Mouse (Mus musculus) G1E-ER4 (cell line): ENCODE measurements around the gene Tomm22. TPM values are rescaled to one million over a fixed set of nuclear protein-coding genes. Genes with fewer than 3 reads are reported as not detected.

Experiments
- GATA1 ChIP-seq: IDR thresholded peaks from one replicate; pipeline ENCODE4 v1.8.0; 2012; ENCODE audit warnings: low read length, inconsistent platforms
- polyA plus RNA-seq: library from polyadenylated mRNA; stranded (reverse); fragments of >175 nt; gene quantifications from 2 replicates; pipeline ENCODE4 v1.2.3, GENCODE M21; 2012

Gene Tomm22
- polyA plus RNA-seq = 168 and 172 TPM in 2 replicates

DNA sequence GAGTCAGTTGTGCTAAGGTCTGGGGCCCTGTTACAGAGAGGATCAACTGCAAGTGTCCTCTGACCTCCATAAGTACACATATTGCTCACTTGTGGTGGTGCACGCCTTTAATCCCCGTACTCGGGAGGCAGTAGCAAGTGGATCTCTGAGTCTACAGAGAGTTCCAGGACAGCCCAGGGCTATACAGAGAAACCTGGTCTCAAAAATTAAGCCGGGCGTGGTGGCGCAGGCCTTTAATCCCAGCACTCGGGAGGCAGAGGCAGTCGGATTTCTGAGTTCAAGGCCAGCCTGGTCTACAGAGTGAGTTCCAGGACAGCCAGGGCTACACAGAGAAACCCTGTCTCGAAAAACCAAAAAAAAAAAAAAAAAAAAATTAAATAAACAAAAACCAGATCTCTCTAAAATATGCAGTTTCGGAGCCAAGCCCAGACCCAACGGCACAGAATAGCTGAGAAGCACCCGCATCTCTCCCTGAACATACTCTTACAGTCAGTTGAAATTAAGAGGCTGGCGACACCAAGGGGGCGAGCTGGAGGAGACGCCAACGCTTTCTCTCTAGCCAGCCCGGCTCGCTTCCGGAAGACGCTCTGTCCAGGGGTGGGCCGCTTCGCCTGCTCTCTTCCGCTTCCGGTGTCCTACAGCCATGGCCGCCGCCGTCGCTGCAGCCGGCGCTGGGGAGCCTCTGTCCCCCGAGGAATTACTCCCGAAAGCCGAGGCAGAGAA is at the start of gene Tomm22:
TSS of gene Tomm22 (plus strand) at position 613 of the 723 bp plus-strand sequence.
- TF ChIP-seq GATA1 = no peak

GRCm38 (mm10) chr15:79630471-79630870 is 40.2 kb upstream of the Tomm22 start:
- TF ChIP-seq GATA1 = no peak

GRCm38 (mm10) chr15:79641135-79641817 is 29.4 kb upstream of the Tomm22 start:
- TF ChIP-seq GATA1 = no peak

GRCm38 (mm10) chr15:79645483-79645882 is 25.2 kb upstream of the Tomm22 start:
- TF ChIP-seq GATA1 = no peak

DNA sequence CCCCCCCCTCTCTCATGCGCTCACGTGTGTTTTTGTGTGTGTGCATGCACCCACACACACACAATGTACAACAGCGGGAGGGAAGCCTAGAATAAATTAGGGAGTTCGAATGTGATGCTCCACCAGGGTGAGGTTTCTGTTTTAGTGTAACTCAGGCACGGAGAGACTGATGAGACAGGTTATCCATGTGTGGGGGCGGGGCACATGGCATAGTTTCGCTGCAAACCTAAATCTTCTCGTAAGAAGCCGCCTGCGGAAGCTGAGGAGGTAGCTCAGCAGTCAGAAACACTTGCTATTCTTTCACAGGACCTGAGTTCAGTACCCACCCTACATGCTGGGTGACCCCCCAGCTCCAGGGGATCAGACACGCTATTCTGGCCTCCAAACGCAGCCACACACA is 22.5 kb upstream of the Tomm22 start:
- no peak for TF ChIP-seq GATA1

GRCm38 (mm10) chr15:79650569-79650968 is 20.1 kb upstream of the Tomm22 start:
- no peak for TF ChIP-seq GATA1

DNA sequence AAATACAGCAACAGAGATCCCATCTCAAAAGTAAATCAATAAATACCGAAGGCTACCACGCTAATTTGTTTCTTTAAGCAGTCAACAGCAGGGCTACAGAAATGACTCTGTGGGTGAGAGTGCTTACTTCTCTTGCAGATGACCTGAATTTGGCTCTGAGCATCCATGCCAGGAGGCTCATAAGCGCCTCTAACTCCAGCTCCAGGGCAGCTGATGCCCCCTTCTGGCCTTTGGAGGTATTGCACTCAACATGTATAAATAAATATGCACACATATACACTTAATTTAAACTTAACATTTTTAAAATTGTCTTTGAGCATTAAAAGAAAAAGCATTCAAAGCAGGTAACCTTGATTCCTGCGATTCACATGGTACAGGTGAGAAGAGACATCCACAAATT is 19.2 kb upstream of the Tomm22 start:
- no peak for TF ChIP-seq GATA1

DNA sequence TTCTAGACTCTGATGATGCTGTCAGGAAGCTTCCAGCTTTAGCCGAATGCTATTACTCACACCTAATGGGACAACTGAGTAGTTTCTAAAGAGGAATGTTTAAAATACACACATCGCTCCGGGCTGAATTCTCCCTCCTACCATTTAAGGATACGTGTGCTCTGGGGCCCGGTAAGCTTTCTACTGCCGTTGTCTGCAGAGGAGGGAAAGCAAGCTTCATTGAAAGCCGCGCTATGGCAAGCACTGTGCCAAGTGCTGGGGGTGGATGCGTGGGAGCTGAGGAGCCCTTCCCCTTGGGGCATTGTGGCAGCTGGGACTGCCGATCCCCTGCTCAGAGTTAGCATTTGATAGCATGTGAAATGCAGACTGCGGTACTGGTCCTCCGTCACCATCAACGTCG is 14.2 kb upstream of the Tomm22 start:
- TF ChIP-seq GATA1 = no peak

- no peak for TF ChIP-seq GATA1
These were observed 12.7 kb upstream of the Tomm22 start for GRCm38 (mm10) chr15:79657837-79658530.

GRCm38 (mm10) chr15:79658531-79659375 is 11.9 kb upstream of the Tomm22 start, which contains the start of the genes Fam227a and Cby1:
Fam227a (minus strand) TSS chr15:79658956.
Cby1 (plus strand) TSS chr15:79659199.
- TF ChIP-seq GATA1 = no peak

DNA sequence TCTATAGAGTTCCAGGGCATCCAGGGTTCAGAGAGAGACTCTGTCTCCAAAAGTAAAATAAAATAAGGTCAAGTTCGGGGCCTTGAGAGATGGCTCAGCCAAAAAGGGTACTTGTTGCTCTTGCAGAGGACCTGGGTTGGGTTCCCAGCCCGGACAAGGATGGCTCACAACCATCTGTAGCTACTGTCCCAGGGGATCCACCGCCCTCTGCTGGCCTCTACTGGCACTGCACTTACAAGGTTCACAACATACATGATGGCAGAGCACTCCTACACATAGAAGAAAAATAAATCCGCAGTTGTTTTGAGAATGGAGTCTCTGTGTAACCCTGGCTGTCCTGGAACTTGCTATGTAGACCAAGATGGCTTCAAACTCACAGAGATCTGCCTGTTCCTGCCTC is 8.8 kb upstream of the Tomm22 start:
- no peak for TF ChIP-seq GATA1

DNA sequence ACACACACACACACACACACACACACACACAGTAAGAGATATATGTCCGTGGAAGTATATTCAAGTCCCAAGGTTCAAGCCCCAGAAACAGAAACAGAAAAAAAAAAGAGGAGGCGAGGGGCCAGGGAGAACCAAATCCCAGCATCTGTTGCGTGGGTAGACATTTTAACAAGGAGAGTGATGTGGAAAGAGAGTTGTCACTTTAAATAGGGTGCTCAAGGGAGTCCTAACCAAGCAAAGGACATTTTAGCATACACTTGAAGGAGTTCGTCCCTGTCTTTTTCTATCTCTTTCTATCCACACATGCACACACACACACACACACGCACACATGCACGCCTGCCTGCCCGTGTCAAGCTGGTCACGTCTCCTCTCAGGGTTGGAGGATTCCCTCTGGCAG is 6.0 kb upstream of the Tomm22 start:
- TF ChIP-seq GATA1 = no peak

DNA sequence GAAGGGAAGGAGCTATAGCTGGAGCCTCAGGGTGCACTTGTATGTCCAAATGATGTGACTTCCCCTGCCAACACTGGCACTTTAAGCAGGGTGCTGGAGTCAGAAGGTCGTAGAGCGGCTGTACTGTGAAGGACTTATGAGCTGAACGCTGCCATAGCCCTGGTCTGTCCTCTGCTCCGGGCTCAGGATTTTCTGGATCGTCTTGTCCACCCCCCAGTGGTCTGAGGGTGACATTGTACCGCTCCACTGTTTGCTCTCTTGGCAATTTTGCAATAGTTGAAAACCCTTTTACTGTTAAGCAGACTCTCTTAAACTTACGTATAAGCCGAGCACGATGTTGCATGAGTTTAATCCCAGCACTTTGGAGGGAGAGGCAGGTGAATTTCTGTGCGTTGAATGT is 1.5 kb upstream of the Tomm22 start:
- no peak for TF ChIP-seq GATA1

DNA sequence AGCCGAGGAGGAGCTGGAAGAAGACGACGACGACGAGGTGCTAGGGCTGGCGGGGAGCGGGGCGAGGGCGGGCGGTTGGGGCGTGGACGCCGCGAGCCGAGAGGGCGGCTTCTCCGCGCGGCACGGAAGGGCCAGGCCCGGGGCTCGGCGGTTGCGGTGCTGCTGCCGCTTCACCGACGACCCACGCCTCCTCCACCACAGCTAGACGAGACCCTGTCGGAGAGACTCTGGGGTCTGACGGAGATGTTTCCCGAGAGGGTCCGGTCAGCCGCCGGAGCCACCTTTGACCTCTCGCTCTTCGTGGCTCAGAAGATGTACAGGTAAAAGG is 275 bp downstream of the Tomm22 start:
- no peak for TF ChIP-seq GATA1

GRCm38 (mm10) chr15:79677936-79678335 is 7.3 kb downstream of the Tomm22 start:
- TF ChIP-seq GATA1 = no peak

- no peak for TF ChIP-seq GATA1
These were observed 11.3 kb downstream of the Tomm22 start for GRCm38 (mm10) chr15:79681973-79682372.
